Mouse (Mus musculus) adrenal gland, adult (tissue): ENCODE data around the gene Cp.
"Not testable (repeated sequence)": the region's sequence is repeated elsewhere in the genome, so short reads cannot be mapped to it uniquely, and the experiment has no call there.

Experiments used
- DNase-seq, 2 experiments: peaks; one replicate each; pipeline ENCODE4 v3.0.0; 2022 to 2023; ENCODE audit warnings: low spot score in 1 of 2; ENCODE audit not compliant: inconsistent age in 2 of 2

Gene Cp

DNA sequence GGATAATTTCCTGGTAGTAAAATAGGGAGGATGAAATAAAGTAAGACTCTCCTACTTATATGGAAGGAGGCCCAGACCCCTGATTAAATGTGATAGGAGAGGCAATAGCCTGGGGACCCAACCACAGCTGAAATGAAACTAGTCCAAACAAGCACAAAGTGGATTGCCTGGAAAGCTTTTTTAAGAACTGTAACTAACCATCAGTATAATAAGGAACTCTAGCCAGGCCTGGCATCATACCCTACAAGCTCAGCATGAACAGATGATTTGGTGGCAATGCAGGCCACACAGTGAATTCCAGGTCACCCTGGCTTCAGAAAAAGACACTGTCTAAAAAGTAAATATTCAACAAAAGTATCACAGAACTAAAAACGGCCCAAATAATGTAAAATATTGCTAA, 48.8 kb downstream of the Cp start:
- no peak for DNase-seq

DNA sequence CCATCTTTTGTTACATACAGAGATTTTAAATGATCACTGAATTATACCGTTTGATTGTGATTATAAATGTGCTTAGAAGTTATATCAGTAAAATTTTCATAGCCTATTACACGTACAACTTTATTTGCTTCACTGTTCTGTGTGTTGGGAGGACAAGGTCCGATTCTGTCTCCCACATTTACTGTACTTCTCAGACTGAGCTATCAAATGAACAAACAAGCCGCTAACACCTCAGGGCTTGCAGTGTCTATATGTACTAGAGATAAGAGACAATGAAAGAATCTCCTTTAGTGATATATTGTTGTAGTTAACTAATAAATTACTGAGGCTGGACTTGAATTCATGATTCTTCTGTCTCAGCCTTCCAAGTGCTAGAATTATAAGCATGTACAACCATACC, 50.4 kb downstream of the Cp start:
- no peak for DNase-seq

DNA sequence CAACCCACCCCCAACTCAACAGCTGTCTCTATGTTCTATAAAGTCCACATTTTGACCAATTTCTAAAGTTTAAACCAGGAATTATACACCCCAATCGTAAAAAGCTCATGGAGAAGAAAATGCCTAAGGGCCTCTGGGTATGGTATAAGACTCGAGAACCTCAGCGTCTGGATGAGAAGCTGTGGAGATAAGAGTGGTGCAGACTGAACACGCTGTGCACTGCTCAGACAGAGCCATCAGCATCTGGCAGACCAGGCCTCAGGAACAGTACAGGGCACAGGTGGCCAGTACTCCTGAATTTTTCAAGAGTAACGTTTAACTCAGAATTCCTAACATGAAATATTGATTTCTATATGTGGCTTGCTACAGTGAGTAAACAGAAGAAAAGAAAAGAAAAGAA, 50.9 kb downstream of the Cp start:
- no peak for DNase-seq

DNA sequence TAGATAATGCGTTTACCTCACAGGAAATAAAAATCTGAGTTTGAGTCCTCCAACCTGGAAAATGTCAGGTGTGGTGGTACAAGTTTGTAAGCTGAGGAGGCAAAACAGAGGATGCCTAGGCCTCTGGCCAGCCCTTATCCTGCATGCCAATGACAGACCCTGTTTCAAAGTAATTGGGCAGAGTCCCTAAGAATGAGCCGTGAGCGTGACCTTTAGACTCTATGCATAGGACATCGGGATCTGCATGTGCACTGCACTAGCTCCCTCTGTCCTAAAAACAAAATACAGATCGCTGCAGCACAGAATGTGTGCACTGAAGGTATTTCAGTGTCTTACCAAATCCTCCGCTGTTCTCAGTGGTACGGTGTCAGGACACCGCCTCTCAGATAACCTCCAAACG, 53.6 kb downstream of the Cp start:
- DNase-seq, result no peak

DNA sequence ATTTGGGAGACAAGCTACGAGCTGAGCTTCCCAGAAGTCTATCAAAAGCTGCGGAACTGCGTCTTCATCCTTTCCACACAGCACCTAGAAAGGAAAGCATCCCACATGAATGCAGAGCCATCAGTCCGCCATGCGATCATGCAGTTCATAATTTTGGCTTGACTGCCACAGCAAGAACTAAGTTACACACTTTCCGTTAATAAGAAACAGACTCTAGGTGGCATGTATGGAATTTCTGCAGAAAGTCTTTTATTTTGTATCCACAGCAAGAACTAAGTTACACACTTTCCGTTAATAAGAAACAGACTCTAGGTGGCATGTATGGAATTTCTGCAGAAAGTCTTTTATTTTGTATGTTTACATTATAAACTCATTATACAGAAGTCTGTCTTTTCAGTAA, 54.1 kb downstream of the Cp start:
- DNase-seq, result not testable (repeated sequence)

DNA sequence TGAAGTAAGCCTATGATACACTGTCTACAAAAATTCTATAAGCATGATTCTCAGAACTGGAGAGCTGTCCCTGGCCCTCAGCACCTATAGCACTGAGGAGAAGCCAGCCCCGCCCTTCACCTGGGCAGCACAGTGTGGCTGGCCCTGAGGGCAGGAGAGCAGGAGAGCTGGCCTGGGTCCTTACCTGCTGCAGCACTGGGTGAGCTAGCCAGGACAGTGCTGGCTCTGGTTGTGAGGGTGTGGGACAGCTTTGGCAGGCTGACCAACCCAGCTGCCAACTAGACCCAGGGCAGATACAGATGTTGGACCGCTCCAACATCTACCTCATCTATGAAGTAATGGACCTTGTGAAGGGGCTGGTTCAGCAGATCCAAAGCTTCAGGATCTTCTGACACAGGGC, 57.6 kb downstream of the Cp start:
- no peak for DNase-seq

DNA sequence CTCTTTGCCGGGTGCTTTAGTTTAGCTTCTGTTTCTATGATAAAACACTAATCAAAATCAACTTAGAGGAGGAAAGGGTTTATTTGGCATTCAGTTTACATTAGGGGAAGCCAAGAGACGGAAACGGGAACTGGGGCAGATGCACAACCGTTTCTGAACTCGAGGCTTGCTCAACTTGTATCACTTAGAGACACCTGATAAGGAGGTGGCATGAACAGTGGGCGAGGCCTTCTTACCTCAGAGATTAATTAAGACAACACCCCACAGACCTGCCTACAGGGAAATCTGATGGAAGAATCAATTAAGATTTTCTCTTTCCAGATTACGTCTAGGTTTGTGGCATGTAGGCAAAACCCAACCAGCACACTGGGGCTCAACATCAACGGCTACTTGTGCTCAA, 61.2 kb downstream of the Cp start:
- DNase-seq, result no peak

DNA sequence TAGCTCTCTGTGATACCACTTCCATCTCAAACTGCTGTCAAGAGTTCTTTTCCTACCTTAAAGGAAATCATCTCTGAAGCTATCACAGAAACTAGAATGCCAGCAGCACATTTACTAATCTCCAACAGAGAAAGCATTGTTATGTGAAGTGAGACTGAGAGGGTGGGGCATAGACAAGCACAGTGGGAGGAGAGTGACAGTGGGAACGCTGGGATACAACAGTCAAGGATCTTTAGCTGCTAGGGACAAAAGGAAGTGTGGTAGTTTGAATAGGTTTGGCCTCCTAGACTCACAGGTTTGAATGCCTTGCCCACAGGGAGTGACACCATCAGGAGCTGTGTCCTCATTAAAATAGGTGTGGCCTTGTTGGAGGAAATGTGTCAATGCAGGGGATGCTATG, 67.0 kb downstream of the Cp start:
- DNase-seq, result no peak

DNA sequence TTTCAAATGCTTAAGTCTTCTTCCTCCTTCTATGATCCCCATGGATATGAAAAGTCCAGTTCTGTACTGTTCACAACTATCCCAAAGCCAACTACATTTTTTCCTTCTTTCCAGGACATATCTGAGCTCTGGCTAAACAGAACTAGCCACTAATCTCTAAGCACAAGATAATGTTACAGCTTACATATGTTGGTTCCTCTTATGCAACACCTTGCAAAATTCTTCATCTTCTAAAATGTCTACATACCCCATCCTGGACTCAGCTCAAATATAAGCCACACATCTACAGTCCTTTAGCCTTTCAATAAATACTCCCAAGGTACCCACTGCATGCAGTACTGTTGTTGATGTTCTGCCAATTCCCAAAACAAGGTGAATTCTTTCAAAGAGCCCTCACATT, 69.6 kb downstream of the Cp start:
- DNase-seq, result no peak

DNA sequence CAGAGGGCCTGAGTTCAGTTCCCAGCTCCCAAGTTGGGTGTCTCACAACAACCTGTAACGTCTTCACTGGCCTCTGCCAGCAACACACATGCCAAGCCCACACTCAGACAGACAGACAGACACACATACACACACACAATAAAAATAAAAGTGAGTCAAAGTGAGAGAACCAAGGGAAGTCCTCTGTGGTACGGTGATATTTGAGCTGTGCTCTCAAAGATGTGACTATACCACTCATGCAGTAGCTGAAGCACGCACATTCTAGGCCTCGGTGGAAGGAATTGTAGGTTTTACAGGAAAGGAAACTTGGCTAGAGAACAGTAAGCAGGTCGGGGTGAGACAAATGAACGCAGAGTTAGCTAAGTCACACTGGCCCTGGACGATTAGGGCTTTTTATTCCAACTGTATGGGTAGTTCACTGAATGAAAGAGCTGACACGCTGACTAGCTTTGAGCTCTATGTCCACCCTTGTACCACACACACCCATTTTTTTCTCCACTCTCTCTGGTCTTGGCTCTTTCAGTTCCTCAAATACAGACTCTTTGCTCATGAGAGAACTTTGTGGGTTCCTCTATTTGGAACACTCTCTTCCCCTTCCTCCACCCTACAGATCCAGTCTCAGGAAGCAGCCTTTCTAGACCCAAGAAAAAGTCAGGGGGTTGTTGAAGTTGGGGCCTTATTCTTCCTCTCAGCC, 70.3 kb downstream of the Cp start:
- no peak for DNase-seq

DNA sequence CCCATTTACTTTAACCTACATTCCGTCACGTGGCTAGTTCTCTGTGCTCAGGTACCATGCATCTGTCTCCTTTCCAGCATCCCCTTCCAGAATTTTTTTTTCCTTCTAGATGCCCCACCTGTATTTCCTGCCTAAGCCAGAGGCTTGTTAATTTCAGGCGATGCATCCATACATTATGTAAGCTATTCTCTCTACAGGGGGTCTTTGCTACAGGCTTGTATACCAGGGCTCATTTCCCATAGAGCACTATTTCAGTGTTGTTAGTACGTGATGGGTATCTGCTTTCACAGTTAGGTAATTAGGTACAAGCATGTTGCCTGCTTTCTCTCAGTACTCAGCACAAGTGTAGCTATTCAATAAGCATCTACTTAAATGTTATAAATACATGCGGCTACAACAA, 70.9 kb downstream of the Cp start:
- no peak for DNase-seq

DNA sequence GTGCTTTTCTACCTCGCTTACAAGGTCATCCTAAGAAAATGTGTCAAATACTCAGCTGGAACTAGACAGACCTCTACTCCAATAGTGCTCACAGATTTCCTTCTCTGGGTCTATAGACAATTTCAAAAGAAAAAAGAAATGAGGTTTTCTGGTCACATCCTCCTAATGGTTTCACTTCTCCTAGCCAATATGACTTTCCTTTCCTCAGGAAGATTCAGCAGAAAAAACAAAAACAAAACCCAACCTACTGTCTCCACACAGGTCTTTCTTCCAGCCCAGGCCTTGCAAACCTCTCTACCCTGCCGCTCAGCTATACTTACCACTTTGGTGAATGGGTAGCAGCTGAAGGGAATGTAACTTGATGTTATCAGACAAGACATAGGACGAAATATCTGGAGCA, 71.8 kb downstream of the Cp start:
- no peak for DNase-seq

DNA sequence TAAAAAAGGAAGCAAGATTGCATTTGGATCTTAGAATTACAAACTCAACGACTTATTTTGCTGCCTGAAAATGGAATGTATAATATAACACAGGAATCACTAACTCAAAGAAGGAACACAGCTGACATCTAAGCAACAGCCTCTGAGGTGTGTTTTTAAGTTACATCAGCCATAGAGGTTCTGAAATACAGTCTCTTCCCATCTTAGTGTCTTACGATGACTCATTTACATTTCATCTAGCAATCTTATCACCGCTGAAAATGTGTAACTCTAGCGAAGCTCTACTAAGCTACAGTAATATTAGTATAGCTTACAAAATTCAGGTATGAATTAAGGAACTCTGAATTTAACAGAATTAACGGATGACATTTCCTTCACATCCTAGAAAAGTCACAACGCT, 74.0 kb downstream of the Cp start:
- no peak for DNase-seq

DNA sequence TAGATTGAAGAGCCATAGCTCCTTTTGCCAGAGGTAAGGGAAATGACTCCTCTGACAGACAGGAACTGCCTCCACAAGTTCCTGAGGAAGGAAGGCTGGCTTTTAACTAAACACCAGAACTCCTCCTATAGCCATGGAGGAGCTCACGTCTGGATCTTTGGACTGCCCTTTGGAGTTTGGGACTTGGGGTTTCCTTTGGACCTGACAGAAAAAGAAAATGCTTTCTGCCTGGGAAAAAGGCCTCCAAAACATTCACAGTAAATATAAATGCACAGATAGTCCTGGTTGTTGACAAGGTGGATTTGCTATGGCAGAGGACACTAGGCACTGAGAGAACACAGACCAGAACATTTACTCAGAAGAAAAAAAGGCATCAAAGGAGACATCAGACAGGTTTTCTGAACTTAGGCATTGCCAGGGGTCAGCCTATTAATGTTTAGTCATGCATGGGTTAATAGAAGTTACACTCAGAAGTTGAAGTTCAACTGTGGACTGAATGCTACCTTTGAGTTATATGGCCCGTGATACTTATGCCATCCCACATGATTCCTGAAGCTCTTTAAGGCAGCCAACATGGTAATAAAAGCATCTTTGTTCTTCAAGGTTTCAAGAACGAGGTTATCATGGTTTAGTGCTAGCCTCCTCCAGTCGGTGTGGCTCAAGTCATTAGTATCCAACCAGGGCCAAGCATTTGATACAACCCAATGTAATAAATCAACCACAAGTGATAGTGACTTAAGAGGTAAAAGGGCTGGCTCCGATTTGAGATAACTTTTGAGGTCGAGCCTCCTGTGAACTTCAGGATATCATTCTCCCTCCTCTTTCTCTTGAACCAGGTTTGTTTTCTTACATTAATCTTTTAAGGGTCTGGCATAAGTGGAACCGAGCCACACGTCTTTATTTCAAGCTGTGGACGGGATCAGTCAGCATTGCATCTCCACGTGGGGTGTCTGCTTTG, 77.2 kb downstream of the Cp start:
- DNase-seq, result peak in 1 of 2 experiments; percentile 30

DNA sequence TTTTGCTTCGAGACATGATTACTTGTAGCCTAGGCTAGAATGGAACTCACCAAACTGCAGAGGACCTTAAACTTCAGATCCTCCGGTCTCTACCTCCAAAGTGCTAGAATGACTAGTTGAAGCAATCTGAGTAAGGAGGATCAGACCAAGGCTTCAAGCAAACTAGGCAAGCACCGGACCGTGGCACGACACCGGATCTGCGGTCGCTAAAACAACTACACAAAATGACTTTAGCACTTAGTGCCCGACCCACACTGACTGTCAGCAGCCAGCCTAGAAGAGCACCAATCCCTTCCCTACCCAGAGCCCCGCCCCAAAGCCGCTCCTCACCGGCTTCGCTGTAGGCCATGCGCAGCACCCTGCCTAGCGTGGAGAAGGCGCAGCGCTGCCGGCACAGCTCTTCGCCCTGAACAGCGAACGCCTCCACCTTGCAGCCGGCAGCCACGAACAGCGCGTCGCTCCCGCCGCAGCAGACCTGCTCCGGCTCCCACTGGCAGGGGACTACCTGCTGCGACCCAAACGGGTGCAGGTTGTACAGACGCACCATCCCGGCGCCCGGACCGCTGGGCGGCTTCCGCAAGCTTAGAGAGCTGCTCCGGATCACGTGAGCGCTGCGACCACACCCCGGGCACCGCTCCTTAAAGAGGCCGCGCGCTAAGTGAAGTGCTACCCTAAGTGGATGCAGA, 78.0 kb downstream of the Cp start, which contains the start of gene Hps3:
Gene Hps3 (minus strand): TSS at position 597 of the 686 bp plus-strand sequence.
- peak; percentile 90 to 96 for DNase-seq

DNA sequence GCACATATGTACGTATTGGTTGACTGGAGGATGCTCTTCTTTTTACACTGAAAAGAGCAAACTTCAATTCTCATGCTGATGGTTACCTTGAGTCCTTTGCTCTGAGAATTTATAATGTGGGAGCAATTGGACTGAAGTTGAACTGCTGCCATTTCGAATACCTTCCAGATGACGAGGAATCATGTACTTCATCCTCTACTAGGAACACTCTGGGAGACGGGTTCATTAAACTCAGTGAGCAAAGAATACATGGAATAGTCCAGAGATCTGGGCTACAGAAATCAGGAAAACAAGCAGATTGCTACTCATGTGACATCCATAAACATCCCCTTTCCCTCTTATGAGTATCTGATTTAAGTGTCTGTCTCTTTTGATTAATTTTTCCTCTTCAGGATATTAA, 79.2 kb downstream of the Cp start:
- no peak for DNase-seq

DNA sequence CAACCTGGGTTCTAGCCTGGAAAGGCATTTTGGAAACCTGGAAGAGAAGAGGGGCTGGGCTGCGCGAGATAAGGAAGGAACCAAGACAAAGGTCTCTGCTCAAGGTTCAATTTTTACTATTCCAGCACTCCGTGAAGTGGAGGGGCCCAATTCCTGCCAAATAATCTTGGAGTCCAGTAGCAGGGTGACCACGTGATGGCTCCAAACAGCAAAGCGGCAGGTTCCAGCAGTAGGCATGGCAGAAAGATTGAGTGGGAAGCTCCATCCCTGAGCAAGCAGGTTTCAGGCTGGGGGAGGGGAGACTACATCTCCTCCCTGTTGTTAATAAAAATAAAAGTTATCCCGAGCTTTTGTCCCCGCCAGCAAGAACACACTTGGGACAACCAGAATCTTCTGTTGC, 84.6 kb downstream of the Cp start:
- not testable (repeated sequence) for DNase-seq

DNA sequence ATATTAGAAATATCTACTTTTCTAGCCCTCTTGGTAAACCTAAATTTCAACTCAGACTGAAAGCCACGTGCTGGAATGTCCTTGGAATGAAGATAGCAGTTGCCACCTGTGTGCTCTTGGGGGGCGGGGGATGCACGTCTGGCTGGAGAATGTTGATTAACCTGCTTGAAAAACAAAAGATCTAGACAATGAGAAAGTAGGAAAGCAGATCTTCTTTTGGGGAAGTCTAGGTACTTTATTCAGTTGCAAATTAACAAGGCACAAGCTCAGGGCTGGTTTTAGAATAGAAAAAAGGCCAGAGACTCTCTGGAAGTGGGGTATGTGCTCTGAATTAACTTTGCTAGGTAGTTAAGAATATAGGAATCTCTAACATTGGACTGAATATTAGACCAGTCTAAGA, 87.9 kb downstream of the Cp start:
- not testable (repeated sequence) for DNase-seq

DNA sequence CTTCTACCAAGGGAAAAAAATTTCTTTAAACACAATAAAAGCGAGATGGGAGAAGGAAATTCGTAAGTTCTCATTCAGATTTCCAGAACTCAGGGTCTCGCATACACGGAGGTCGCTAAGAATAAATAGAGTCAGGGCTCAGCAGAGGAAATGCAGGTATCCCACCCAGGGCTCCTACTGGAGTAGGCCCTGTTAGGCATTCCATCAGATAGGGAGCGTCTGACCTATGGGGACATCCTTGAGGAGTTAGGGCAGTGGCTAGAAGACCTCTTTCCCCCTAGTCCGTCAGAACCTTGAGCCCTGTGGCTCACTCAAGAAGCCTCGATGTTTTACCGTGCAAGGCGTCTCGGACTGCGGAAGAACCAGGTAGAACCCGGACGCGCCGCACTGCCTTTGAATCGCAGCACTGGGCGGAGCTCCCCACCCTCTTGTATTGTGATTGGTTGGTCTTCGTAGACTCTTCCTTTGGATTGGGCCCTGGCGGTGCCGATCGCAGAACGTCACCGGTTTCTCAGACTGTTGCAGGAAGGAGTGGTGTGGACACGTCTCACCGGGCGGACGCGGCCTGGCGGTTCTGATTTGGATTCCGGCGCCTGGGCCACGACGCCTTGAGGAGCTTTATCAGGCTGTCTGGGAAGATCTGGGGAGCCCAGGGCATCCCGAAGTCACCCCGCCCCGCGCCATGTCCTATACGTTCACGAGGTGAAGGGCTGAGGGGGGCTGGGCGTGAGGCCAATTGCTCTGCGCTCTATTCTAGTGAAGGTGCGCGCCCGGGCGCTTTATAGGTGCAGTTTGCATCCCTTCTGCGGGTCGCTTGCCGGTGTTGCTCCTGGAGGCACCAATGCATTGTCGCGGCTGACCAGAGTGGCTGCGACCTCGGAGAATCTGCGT, 100.7 kb downstream of the Cp start, which contains the start of gene Hltf:
Gene Hltf (plus strand): TSS at position 506 of the 891 bp plus-strand sequence.
- DNase-seq, result peak; percentile 95 to 99

DNA sequence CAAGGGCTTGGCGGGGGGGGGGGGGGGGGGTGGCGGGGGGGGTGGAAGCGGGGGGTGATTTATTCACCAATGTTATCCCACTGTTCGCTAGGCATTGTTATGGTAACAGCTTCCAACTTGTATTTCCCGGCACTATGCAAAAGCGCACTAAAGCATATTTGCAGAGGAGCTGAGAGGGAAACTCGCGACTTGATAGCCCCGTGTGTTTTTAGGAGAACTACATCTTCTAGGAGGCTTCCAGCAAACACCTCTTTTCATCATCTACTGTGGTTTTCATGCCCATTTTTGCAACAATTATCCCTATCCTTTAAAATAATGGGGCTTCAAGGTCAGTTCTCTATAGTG, 101.3 kb downstream of the Cp start:
- no peak for DNase-seq
